Mouse (Mus musculus) midbrain, embryonic 16.5 days (tissue): ENCODE results near the gene Calhm3. TPM values are rescaled to one million over a fixed set of nuclear protein-coding genes. Genes with fewer than 3 reads are reported as not detected.

Experiments
- ATAC-seq: fragments of 200-750 bp; cut with Nextera tagmentation; 2 replicates; pipeline ENCODE4 v1.8.0; 2017; ENCODE audit warnings: moderate TSS enrichment
- H3K27ac ChIP-seq: fragments of 300-500 bp; sonication (generic); 2 replicates; pipeline ENCODE4 v1.5.1; 2014; ENCODE audit warnings: mild to moderate bottlenecking, low read length, mixed read lengths
- H3K27me3 ChIP-seq: fragments of 300-500 bp; sonication (generic); 2 replicates; pipeline ENCODE4 v1.6.1; 2014; ENCODE audit warnings: low read depth, low read length, mixed read lengths; ENCODE audit not compliant: control insufficient read depth, insufficient read depth
- H3K36me3 ChIP-seq: fragments of 300-500 bp; sonication (generic); 2 replicates; pipeline ENCODE4 v1.6.1; 2014; ENCODE audit warnings: mild to moderate bottlenecking, low read length, moderate library complexity, mixed read lengths; ENCODE audit not compliant: control insufficient read depth, insufficient read depth
- H3K4me1 ChIP-seq: fragments of 300-500 bp; sonication (generic); 2 replicates; pipeline ENCODE4 v1.6.1; 2014; ENCODE audit warnings: mild to moderate bottlenecking, low read length, mixed read lengths; ENCODE audit not compliant: control insufficient read depth, insufficient read depth
- H3K4me2 ChIP-seq: fragments of 300-500 bp; sonication (generic); 2 replicates; pipeline ENCODE4 v1.6.1; 2014; ENCODE audit warnings: mild to moderate bottlenecking, low read length, mixed read lengths
- H3K4me3 ChIP-seq: fragments of 300-500 bp; sonication (generic); 2 replicates; pipeline ENCODE4 v1.5.1; 2014; ENCODE audit warnings: low read depth, mild to moderate bottlenecking, low read length, moderate library complexity, mixed read lengths
- H3K9ac ChIP-seq: fragments of 300-500 bp; sonication (generic); 2 replicates; pipeline ENCODE4 v1.6.1; 2014; ENCODE audit warnings: low read depth, low read length, mixed read lengths
- H3K9me3 ChIP-seq: fragments of 300-500 bp; sonication (generic); replicated peaks from 2 replicates; pipeline ENCODE4 v1.6.1; 2014; ENCODE audit warnings: mild to moderate bottlenecking, low read length, mixed read lengths; ENCODE audit not compliant: control insufficient read depth, poor library complexity, severe bottlenecking
- WGBS: fragments of 180-500 bp; shearing (Covaris S2); extraction: QIAGEN DNeasy Blood & Tissue Kit; methylation state at CpG from one replicate; pipeline ENCODE4 v1.1.7; 2014; 5-methylcytosine and 5-hydroxymethylcytosine counted together
- polyA plus RNA-seq: library from polyadenylated mRNA; unstranded; fragments of >200 nt; fragmentation: Nextera tagmentation; extraction: Ambion mirVana; gene quantifications from 2 replicates; pipeline ENCODE4 v1.2.1, GENCODE M21; 2015

Gene Calhm3
- polyA plus RNA-seq, 1 experiment from 2014 or later = not detected

- Histone ChIP-seq H3K9ac (no peak overlapping the region), H3K4me2 (peak overlapping the region; percentile 54), H3K27me3 (no peaks in the 10 kb centered on the region; the same call in 1 of the 2 replicates), H3K27ac (no peak overlapping the region), H3K36me3 (no peaks in the 10 kb centered on the region), H3K4me3 (no peak overlapping the region), H3K9me3 (no peaks in the 10 kb centered on the region), H3K4me1 (peaks cover 6% of the 10 kb centered on the region; the same call in 1 of the 2 replicates)
- no peak for ATAC-seq
- 44% methylated on average over 6 of the region's 6 CpGs for WGBS
Measured at GRCm38 (mm10) chr19:47137051-47137581, 20.4 kb downstream of the Calhm3 start.

- H3K4me2 ChIP-seq = no peak overlapping the region
- H3K9me3 ChIP-seq = no peaks in the 10 kb centered on the region
- H3K27ac ChIP-seq = no peak overlapping the region
- no peak overlapping the region for H3K9ac ChIP-seq
- 86% methylated on average over 5 of the region's 5 CpGs for WGBS
- peaks cover 3% of the 10 kb centered on the region for H3K36me3 ChIP-seq
- H3K27me3 ChIP-seq = no peaks in the 10 kb centered on the region; the same call in 1 of the 2 replicates
- no peak for ATAC-seq
- H3K4me1 ChIP-seq = peaks cover 6% of the 10 kb centered on the region; the same call in 1 of the 2 replicates
- H3K4me3 ChIP-seq = no peak overlapping the region
Measured at GRCm38 (mm10) chr19:47136170-47136569, 21.4 kb downstream of the Calhm3 start.

GRCm38 (mm10) chr19:47135568-47135967 is 22.0 kb downstream of the Calhm3 start:
- 93% methylated on average over 17 of the region's 17 CpGs for WGBS
- Histone ChIP-seq H3K9ac (no peak overlapping the region), H3K4me1 (peaks cover 6% of the 10 kb centered on the region; the same call in 1 of the 2 replicates), H3K27ac (no peak overlapping the region), H3K4me2 (no peak overlapping the region), H3K36me3 (peaks cover 9% of the 10 kb centered on the region), H3K27me3 (no peaks in the 10 kb centered on the region; the same call in 1 of the 2 replicates), H3K4me3 (no peak overlapping the region), H3K9me3 (no peaks in the 10 kb centered on the region)
- no peak for ATAC-seq

- Histone ChIP-seq H3K4me1 (peaks cover 5% of the 10 kb centered on the region; the same call in 1 of the 2 replicates), H3K27me3 (no peaks in the 10 kb centered on the region), H3K27ac (no peak overlapping the region), H3K4me3 (no peak overlapping the region), H3K4me2 (no peak overlapping the region), H3K9me3 (no peaks in the 10 kb centered on the region), H3K9ac (no peak overlapping the region), H3K36me3 (peaks cover 26% of the 10 kb centered on the region)
- 92% methylated on average over 7 of the region's 7 CpGs for WGBS
- no peak for ATAC-seq
Measured at GRCm38 (mm10) chr19:47133161-47133560, 24.4 kb downstream of the Calhm3 start.

GRCm38 (mm10) chr19:47130551-47131125 is 26.9 kb downstream of the Calhm3 start:
- H3K9ac ChIP-seq = no peak overlapping the region
- WGBS = 97% methylated on average over 15 of the region's 15 CpGs
- H3K4me2 ChIP-seq = no peak overlapping the region
- H3K4me1 ChIP-seq = no peaks in the 10 kb centered on the region
- ATAC-seq = no peak
- no peaks in the 10 kb centered on the region for H3K9me3 ChIP-seq
- no peak overlapping the region for H3K4me3 ChIP-seq
- peaks cover 36% of the 10 kb centered on the region for H3K36me3 ChIP-seq
- no peak overlapping the region for H3K27ac ChIP-seq
- no peaks in the 10 kb centered on the region for H3K27me3 ChIP-seq

DNA sequence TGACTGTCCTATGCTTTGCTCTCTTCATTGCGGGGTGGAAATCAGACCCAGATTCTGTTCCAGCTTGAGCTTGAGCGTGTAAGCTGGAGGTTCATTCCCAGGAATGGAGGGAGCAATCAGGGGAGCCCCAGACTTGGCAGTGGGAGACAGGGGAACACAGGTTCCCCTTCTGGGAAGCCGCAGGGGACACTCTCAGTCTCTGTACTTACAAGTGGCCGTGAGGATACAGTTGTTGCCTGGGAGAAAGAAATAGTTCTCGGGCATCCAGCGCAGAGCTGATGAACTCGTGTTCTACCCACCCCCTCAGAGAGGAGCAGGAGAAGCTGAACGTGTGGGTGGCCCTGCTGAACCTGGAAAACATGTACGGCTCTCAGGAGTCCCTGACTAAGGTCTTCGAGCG is 28.7 kb downstream of the Calhm3 start:
- Histone ChIP-seq H3K4me1 (no peaks in the 10 kb centered on the region), H3K9ac (no peak overlapping the region), H3K27me3 (no peaks in the 10 kb centered on the region), H3K27ac (no peak overlapping the region), H3K36me3 (peaks cover 40% of the 10 kb centered on the region), H3K4me2 (no peak overlapping the region), H3K9me3 (no peaks in the 10 kb centered on the region), H3K4me3 (no peak overlapping the region)
- 96% methylated on average over 11 of the region's 11 CpGs for WGBS
- no peak for ATAC-seq

- WGBS = 95% methylated on average over 10 of the region's 10 CpGs
- H3K27ac ChIP-seq = no peak overlapping the region
Measured at GRCm38 (mm10) chr19:47128164-47128563, 29.4 kb downstream of the Calhm3 start.

GRCm38 (mm10) chr19:47122802-47123201 is 34.8 kb downstream of the Calhm3 start:
- Histone ChIP-seq H3K9ac (no peak overlapping the region), H3K9me3 (no peaks in the 10 kb centered on the region), H3K36me3 (peaks cover 24% of the 10 kb centered on the region), H3K4me1 (no peaks in the 10 kb centered on the region), H3K27ac (no peak overlapping the region), H3K27me3 (no peaks in the 10 kb centered on the region), H3K4me3 (no peak overlapping the region), H3K4me2 (no peak overlapping the region)
- no peak for ATAC-seq
- WGBS = 30% methylated on average over 2 of the region's 2 CpGs

More at GRCm38 (mm10) chr19:47128164-47128563, 29.4 kb downstream of the Calhm3 start:
- no peak for ATAC-seq
- Histone ChIP-seq H3K4me2 (no peak overlapping the region), H3K9ac (no peak overlapping the region), H3K36me3 (peaks cover 40% of the 10 kb centered on the region), H3K27me3 (no peaks in the 10 kb centered on the region), H3K9me3 (no peaks in the 10 kb centered on the region), H3K4me1 (no peaks in the 10 kb centered on the region), H3K4me3 (no peak overlapping the region)

DNA sequence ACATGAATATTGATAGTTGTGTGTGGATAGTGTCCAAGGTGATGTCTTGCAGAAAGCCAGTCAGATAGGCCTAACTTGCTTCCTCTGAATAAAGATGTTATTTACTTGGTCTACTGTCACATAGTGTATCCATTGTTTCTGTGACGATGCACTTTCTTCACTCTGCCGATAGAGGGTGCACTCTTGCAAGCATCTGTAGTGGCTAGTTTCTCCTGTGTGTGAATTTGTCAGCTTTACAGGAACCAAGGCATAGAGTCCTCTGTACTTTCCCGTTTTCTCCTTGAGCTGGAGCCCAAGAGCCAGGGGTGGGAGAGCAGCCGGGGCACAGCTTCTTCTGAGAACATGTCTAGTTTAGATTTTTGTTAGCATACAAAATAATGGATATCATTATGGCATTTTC is 36.5 kb downstream of the Calhm3 start:
- no peaks in the 10 kb centered on the region for H3K4me1 ChIP-seq
- no peak overlapping the region for H3K4me2 ChIP-seq
- H3K27me3 ChIP-seq = no peaks in the 10 kb centered on the region
- ATAC-seq = no peak
- no peak overlapping the region for H3K4me3 ChIP-seq
- H3K9ac ChIP-seq = no peak overlapping the region
- H3K9me3 ChIP-seq = no peaks in the 10 kb centered on the region
- H3K36me3 ChIP-seq = peaks cover 25% of the 10 kb centered on the region
- 39% methylated on average over 4 of the region's 4 CpGs for WGBS
- no peak overlapping the region for H3K27ac ChIP-seq
